19 mouse cellular contexts compared by ENCODE assay signal in the genomic region with DNA sequence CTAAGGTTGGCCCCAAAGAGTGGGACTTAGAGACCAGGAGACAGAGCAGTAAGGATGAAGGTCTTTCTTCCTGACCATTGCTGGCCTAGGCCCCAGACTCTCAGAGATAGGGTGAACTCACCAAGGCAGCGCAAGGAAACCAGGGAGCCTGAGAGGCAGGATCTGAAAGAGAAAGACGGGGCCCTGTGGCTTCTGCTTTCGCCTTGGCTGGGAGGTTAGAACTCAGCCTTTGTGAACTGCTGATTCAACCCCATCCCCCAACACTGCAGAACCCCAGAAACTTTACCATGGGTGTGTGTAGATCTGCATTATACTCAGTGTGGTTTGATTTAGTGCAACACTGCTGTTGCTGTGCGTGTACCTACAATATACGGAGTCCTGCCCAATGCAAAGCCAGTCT. TPM values are rescaled to one million over a fixed set of nuclear protein-coding genes. Genes with fewer than 3 reads are reported as not detected.
"Had no signal": no experiment of that assay in that cellular context is flagged by ENCODE, and none has a peak within 500 bp of the region (broad histone marks: within the 10 kb centered on the region; RNA-seq: fewer than 3 reads in every experiment).

No protein-coding gene starts in this region.

- H3K4me2 ChIP-seq: intestine, embryonic 15.5 days; limb, embryonic 13.5 days; liver, embryonic 15.5 days; midbrain, embryonic 12.5 days had no signal

- H3K9ac ChIP-seq: intestine, embryonic 15.5 days; limb, embryonic 13.5 days; liver, embryonic 15.5 days; midbrain, embryonic 12.5 days had no signal

- H3K9me3 ChIP-seq: intestine, embryonic 15.5 days; limb, embryonic 13.5 days; liver, embryonic 15.5 days; midbrain, embryonic 12.5 days had no signal

- H3K27ac ChIP-seq: intestine, embryonic 15.5 days; kidney, postnatal 0 days; limb, embryonic 13.5 days; liver, embryonic 15.5 days; midbrain, embryonic 12.5 days had no signal

- H3K4me3 ChIP-seq: intestine, embryonic 15.5 days; limb, embryonic 13.5 days; liver, embryonic 15.5 days; midbrain, embryonic 12.5 days had no signal

- DNase-seq: kidney, adult 9 months; kidney, postnatal 36 days; left cerebral cortex, postnatal 4 days; lung, adult 2 months; lung, postnatal 36 days; right cerebral cortex, postnatal 14 days had no signal

- H3K27me3 ChIP-seq: intestine, embryonic 15.5 days; limb, embryonic 13.5 days; liver, embryonic 15.5 days; midbrain, embryonic 12.5 days had no signal

- H3K36me3 ChIP-seq: intestine, embryonic 15.5 days; limb, embryonic 13.5 days; liver, embryonic 15.5 days; midbrain, embryonic 12.5 days had no signal

- H3K4me1 ChIP-seq: intestine, embryonic 15.5 days; liver, embryonic 15.5 days; midbrain, embryonic 12.5 days had no signal

- ATAC-seq: intestine, embryonic 15.5 days; lung, postnatal 0 days; midbrain, embryonic 16.5 days had no signal

RNA-seq across cellular contexts. Expression of a gene that starts 2.5 kb away (rescaled TPM):
- total RNA-seq: left cerebral cortex, postnatal 4 days; megakaryocyte-erythroid progenitor cell, adult 5-6 weeks had no signal
- polyA plus RNA-seq: limb, embryonic 13.5 days; lung, adult 2 months; midbrain, embryonic 12.5 days; neural tube, embryonic 14.5 days; stomach, embryonic 14.5 days had no signal

RNA-seq across cellular contexts. Expression of a gene that starts 24.6 kb away (rescaled TPM):
- total RNA-seq: layer of hippocampus, adult 18-20 months; layer of hippocampus, postnatal 14 days; left cerebral cortex, postnatal 10 days; left cerebral cortex, postnatal 4 days; megakaryocyte-erythroid progenitor cell, adult 5-6 weeks had no signal
- polyA plus RNA-seq: liver, embryonic 15.5 days; midbrain, embryonic 12.5 days; midbrain, embryonic 16.5 days; neural tube, embryonic 14.5 days had no signal

RNA-seq across cellular contexts. Expression of a gene that starts 41.1 kb away (rescaled TPM):
- polyA plus RNA-seq: stomach, embryonic 14.5 days had no signal
